Mouse (Mus musculus) liver, postnatal 0 days (tissue): ENCODE measurements around the gene Gna13.

ENCODE experiments used
- CTCF ChIP-seq: sonication (generic); IDR thresholded peaks from 2 replicates; pipeline ENCODE4 v1.5.1; 2016; ENCODE audit warnings: antibody characterized with exemption, low read depth
- EP300 ChIP-seq: IDR thresholded peaks from 2 replicates; pipeline ENCODE4 v1.6.1; 2016; ENCODE audit warnings: antibody characterized with exemption, low read depth, mild to moderate bottlenecking

- no peak for TF ChIP-seq CTCF
- TF ChIP-seq EP300, result no peak
Measured at GRCm38 (mm10) chr11:109389046-109389445, 26.4 kb downstream of the Gna13 start.
